Mouse (Mus musculus) G1E (cell line): ENCODE measurements around the gene Mup15. TPM values are rescaled to one million over a fixed set of nuclear protein-coding genes. Genes with fewer than 3 reads are reported as not detected.
"Not testable (repeated sequence)": the region's sequence is repeated elsewhere in the genome, so short reads cannot be mapped to it uniquely, and the experiment has no call there.

Experiments
- ATAC-seq: 2 replicates; pipeline ENCODE4 v1.8.0; 2016; ENCODE audit warnings: mild to moderate bottlenecking; ENCODE audit not compliant: insufficient number of reproducible peaks, poor library complexity, low FRiP score, severe bottlenecking; ENCODE audit errors: extremely low read depth
- DNase-seq: peaks from one replicate; pipeline ENCODE4 v3.0.0; 2012; ENCODE audit warnings: low spot score
- H3K27me3 ChIP-seq: 2 replicates; pipeline ENCODE4 v1.6.1; 2012; ENCODE audit warnings: mild to moderate bottlenecking, low read length, inconsistent platforms; ENCODE audit not compliant: insufficient read depth
- H3K36me3 ChIP-seq: replicated peaks from 2 replicates; pipeline ENCODE3; 2012; ENCODE audit warnings: mild to moderate bottlenecking, inconsistent platforms
- H3K4me1 ChIP-seq: 2 replicates; pipeline ENCODE4 v1.6.1; 2012; ENCODE audit warnings: low read depth, low read length, inconsistent platforms, mixed read lengths; ENCODE audit not compliant: insufficient read depth
- H3K4me3 ChIP-seq: 2 replicates; pipeline ENCODE4 v1.5.1; 2012; ENCODE audit warnings: low read depth, mild to moderate bottlenecking, inconsistent platforms, low read length, moderate library complexity, mixed read lengths
- H3K9me3 ChIP-seq: replicated peaks from 2 replicates; pipeline ENCODE4 v1.6.1; 2012; ENCODE audit warnings: inconsistent platforms
- polyA plus RNA-seq: library from polyadenylated mRNA; stranded (reverse); fragments of >175 nt; gene quantifications from 2 replicates; pipeline ENCODE4 v1.2.3, GENCODE M21; 2012
- total RNA-seq, 2 experiments: library from RNA; stranded (forward) in 1 of 2; stranded (reverse) in 1 of 2; fragments of 200-1000 nt in 1 of 2; fragments of >200 nt in 1 of 2; fragmentation: Nextera tagmentation in 1 of 2; gene quantifications; 2 replicates each; pipeline ENCODE4 v1.2.3; 2014 to 2017

Gene Mup15
- total RNA-seq (2014; fragmentation: Nextera tagmentation) (not detected in 2 replicates), total RNA-seq (2017) (not detected in 2 replicates), polyA plus RNA-seq (not detected in 2 replicates)

DNA sequence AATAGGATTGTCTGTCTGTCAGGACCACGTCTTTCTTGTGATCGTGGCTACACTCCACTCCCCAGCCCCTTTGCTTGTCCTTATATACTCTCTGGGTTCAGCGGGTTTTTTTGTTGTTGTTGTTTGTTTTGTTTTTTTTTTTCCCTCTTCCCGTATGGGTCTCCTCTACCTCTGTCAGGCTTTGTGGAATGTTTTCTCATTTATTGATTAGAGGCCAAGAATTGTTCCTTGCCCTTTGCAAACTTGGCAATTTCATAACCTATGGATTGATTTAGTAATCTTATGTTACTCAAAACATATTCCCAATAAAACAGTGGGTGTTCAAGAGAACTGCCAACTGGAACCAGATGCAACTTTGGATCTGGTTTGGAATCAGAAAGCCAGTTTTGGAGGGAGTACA lies at the start of gene Mup15:
Gene Mup15 (minus strand): TSS at position 101 of the 400 bp plus-strand sequence.
- not testable (repeated sequence) for H3K36me3 ChIP-seq, H3K27me3 ChIP-seq, H3K9me3 ChIP-seq, ATAC-seq, H3K4me3 ChIP-seq, DNase-seq, H3K4me1 ChIP-seq

Other genes starting within 250 kb of the Mup15 start
- not detected in 2 replicates for gene Mup13, start 211.5 kb downstream of the Mup15 start, total RNA-seq (2014; fragmentation: Nextera tagmentation)
- gene Mup13, start 211.5 kb downstream of the Mup15 start, total RNA-seq (2017): not detected in 2 replicates
- not detected in 2 replicates for gene Mup13, start 211.5 kb downstream of the Mup15 start, polyA plus RNA-seq
- gene Mup14, start 135.7 kb downstream of the Mup15 start, total RNA-seq (2014; fragmentation: Nextera tagmentation): not detected in 2 replicates
- gene Mup14, start 135.7 kb downstream of the Mup15 start, total RNA-seq (2017): 0.16 and 0.23 TPM in 2 replicates
- gene Mup14, start 135.7 kb downstream of the Mup15 start, polyA plus RNA-seq: not detected in 2 replicates
- gene Mup16, start 79.8 kb upstream of the Mup15 start, total RNA-seq (2014; fragmentation: Nextera tagmentation): not detected in 2 replicates
- not detected in 2 replicates for gene Mup16, start 79.8 kb upstream of the Mup15 start, total RNA-seq (2017)
- gene Mup16, start 79.8 kb upstream of the Mup15 start, polyA plus RNA-seq: not detected in 2 replicates
- not detected in 2 replicates for gene Mup17, start 156.1 kb upstream of the Mup15 start, total RNA-seq (2014; fragmentation: Nextera tagmentation)
- gene Mup17, start 156.1 kb upstream of the Mup15 start, total RNA-seq (2017): not detected in 2 replicates
- not detected in 2 replicates for gene Mup17, start 156.1 kb upstream of the Mup15 start, polyA plus RNA-seq
- gene Mup18, start 234.4 kb upstream of the Mup15 start, total RNA-seq (2014; fragmentation: Nextera tagmentation): not detected in 2 replicates
- not detected in 2 replicates for gene Mup18, start 234.4 kb upstream of the Mup15 start, total RNA-seq (2017)
- not detected in 2 replicates for gene Mup18, start 234.4 kb upstream of the Mup15 start, polyA plus RNA-seq